Mouse (Mus musculus) heart, embryonic 16.5 days (tissue): ENCODE measurements around the gene Luzp2. TPM values are rescaled to one million over a fixed set of nuclear protein-coding genes. Genes with fewer than 3 reads are reported as not detected.

ENCODE experiments used
- ATAC-seq: fragments of 200-750 bp; cut with Nextera tagmentation; replicated peaks from 2 replicates; pipeline ENCODE4 v1.8.0; 2017; ENCODE audit warnings: moderate number of reproducible peaks; ENCODE audit not compliant: insufficient read depth, low FRiP score; ENCODE audit errors: extremely low read depth
- H3K27ac ChIP-seq: fragments of 300-500 bp; sonication (generic); 2 replicates; pipeline ENCODE4 v1.5.1; 2014; ENCODE audit warnings: mild to moderate bottlenecking, low read length, control low read depth, moderate library complexity
- H3K27me3 ChIP-seq: fragments of 300-500 bp; sonication (generic); 2 replicates; pipeline ENCODE4 v1.6.1; 2014; ENCODE audit warnings: low read length, mixed read lengths; ENCODE audit not compliant: control insufficient read depth, insufficient read depth
- H3K36me3 ChIP-seq: fragments of 300-500 bp; sonication (generic); 2 replicates; pipeline ENCODE4 v1.6.1; 2014; ENCODE audit not compliant: control insufficient read depth, insufficient read depth
- H3K4me1 ChIP-seq: fragments of 300-500 bp; sonication (generic); 2 replicates; pipeline ENCODE4 v1.6.1; 2014; ENCODE audit warnings: low read length, mixed read lengths; ENCODE audit not compliant: control insufficient read depth, insufficient read depth
- H3K4me2 ChIP-seq: fragments of 300-500 bp; sonication (generic); 2 replicates; pipeline ENCODE4 v1.6.1; 2014; ENCODE audit warnings: low read depth, mild to moderate bottlenecking, control low read depth, low read length
- H3K4me3 ChIP-seq: fragments of 300-500 bp; sonication (generic); 2 replicates; pipeline ENCODE4 v1.5.1; 2014; ENCODE audit warnings: mild to moderate bottlenecking, control low read depth, low read length
- H3K9ac ChIP-seq: fragments of 300-500 bp; sonication (generic); 2 replicates; pipeline ENCODE4 v1.6.1; 2014; ENCODE audit warnings: low read length, control low read depth
- H3K9me3 ChIP-seq: fragments of 300-500 bp; sonication (generic); replicated peaks from 2 replicates; pipeline ENCODE4 v1.6.1; 2016; ENCODE audit warnings: low read length; ENCODE audit not compliant: control insufficient read depth
- WGBS: fragments of 180-500 bp; shearing (Covaris S2); extraction: QIAGEN DNeasy Blood & Tissue Kit; methylation state at CpG from one replicate; pipeline ENCODE4 v1.1.7; 2014; 5-methylcytosine and 5-hydroxymethylcytosine counted together
- polyA plus RNA-seq: library from polyadenylated mRNA; unstranded; fragments of >200 nt; fragmentation: Nextera tagmentation; extraction: Ambion mirVana; gene quantifications from 2 replicates; pipeline ENCODE4 v1.2.1, GENCODE M21; 2015

Luzp2 gene
- polyA plus RNA-seq, 1 experiment from 2014 or later = 0.50 TPM

DNA sequence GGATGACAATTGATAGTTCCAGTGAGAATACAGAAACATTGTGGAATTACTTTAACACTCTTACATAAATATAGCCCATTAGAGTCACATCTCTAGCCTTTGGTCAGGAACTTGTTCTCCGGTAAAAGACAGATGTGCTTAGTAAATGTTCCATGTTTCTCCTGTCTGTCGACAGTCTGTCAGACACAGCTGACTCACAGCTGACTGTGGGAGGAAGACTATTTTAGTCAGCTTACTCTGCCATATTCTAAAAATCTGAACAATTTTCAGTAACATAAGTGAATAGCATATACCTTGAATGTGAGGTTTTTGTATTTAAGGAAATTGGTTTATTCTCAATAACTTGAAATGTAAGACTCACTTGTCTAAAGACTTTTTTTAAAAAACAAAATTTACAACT lies 363.5 kb downstream of the Luzp2 start:
- Histone ChIP-seq H3K4me3 (no peak overlapping the region), H3K9me3 (no peaks in the 10 kb centered on the region), H3K4me2 (no peak overlapping the region), H3K9ac (no peak overlapping the region), H3K27me3 (no peaks in the 10 kb centered on the region), H3K36me3 (no peaks in the 10 kb centered on the region), H3K4me1 (no peaks in the 10 kb centered on the region), H3K27ac (no peak overlapping the region)
- ATAC-seq = no peak
- 63% methylated on average over 2 of the region's 2 CpGs for WGBS

DNA sequence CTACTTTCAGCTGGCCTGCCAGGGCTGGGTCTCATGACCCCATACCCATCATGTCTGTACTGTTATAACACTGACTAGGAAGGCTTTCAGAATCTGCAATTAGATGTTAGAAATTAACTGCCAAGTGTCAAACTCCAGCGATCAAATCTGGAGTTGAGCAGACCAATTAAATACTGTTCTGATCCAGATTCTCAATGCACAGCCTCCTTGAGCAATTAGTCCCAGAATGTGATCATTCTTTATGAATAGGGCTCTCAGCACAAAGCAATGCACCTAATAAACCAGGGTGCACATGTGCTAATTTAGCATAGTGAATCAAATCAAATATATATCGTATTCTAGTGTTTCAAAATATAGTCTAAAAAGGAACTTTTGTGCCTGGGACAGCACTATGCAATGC lies 387.7 kb downstream of the Luzp2 start:
- Histone ChIP-seq H3K9me3 (no peaks in the 10 kb centered on the region), H3K27ac (no peak overlapping the region), H3K9ac (no peak overlapping the region), H3K4me2 (no peak overlapping the region), H3K36me3 (no peaks in the 10 kb centered on the region), H3K4me3 (no peak overlapping the region), H3K27me3 (no peaks in the 10 kb centered on the region), H3K4me1 (no peaks in the 10 kb centered on the region)
- WGBS = 69% methylated on average over 2 of the region's 2 CpGs
- no peak for ATAC-seq

DNA sequence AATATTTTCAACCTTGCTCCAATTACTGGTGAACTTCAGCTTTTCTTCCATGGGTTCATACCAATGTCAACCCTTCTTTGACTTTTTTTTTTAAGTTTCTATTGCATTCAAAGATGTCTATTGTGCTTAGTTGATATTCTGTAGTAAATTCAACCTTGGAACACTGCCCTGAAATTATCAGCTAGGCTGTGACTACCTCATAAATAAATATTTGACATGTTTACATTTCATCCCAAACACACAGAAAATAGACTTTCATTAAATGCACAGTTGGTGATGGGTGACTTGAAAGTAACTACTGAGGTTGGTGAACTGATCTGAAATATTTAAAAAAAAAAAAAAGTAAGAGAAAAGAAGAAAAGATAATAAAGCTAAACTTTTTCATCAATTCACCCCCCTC lies 394.1 kb downstream of the Luzp2 start:
- no peaks in the 10 kb centered on the region for H3K4me1 ChIP-seq
- H3K4me2 ChIP-seq = no peak overlapping the region
- H3K9me3 ChIP-seq = no peaks in the 10 kb centered on the region
- H3K27ac ChIP-seq = no peak overlapping the region
- no peaks in the 10 kb centered on the region for H3K36me3 ChIP-seq
- no peak overlapping the region for H3K9ac ChIP-seq
- no peak overlapping the region for H3K4me3 ChIP-seq
- H3K27me3 ChIP-seq = no peaks in the 10 kb centered on the region
- ATAC-seq = no peak
